Mouse (Mus musculus) adrenal gland, postnatal 0 days (tissue): ENCODE data around the gene 1110032F04Rik. TPM values are rescaled to one million over a fixed set of nuclear protein-coding genes. Genes with fewer than 3 reads are reported as not detected.

ENCODE experiments used
- polyA plus RNA-seq: library from polyadenylated mRNA; unstranded; fragments of >200 nt; fragmentation: Nextera tagmentation; extraction: Ambion mirVana; gene quantifications from 2 replicates; pipeline ENCODE4 v1.2.1, GENCODE M21; 2015

Gene 1110032F04Rik
- polyA plus RNA-seq = 0.24 and 0.43 TPM in 2 replicates

GRCm38 (mm10) chr3:68869211-68869690 is at the start of gene 1110032F04Rik:
Gene 1110032F04Rik (plus strand): TSS chr3:68869586.

Other genes with a start within 250 kb of the 1110032F04Rik start
- 0.38 TPM in 1 of 2 replicates, not detected in the other for gene Il12a, start 178.9 kb upstream of the 1110032F04Rik start, polyA plus RNA-seq
- gene Ift80, start 135.0 kb downstream of the 1110032F04Rik start, polyA plus RNA-seq = 8.5 and 9.0 TPM in 2 replicates
- 49.5 and 77.3 TPM in 2 replicates for gene Smc4, start 135.2 kb downstream of the 1110032F04Rik start, polyA plus RNA-seq
- 23.7 and 31.1 TPM in 2 replicates for gene Trim59, start 175.2 kb downstream of the 1110032F04Rik start, polyA plus RNA-seq